Mouse (Mus musculus): ENCODE measurements at regions not wholly inside any gene's neighbourhood (a gene's known extent, or its start where the extent isn't known, plus 50 kb on each side); places are given as distances from the start of the nearest gene placed in this dataset.

DNA sequence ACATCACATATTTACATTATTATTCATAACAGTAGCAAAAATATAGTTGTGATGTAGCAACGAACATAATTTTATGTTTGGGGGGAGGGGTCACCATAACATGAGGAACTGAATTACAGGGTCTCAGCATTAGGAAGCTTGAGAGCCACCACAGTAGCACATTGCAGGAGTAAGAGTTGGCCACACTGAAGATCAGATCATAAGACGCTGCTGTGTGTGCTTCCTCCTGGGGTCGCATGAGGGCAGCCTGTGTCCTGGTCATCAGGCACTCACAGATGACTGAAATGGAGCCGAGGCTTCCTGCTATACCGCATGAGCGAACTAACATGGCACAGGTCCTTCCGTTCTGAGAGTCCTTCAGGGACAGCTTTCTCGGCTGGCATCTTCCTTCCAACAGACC is 447.3 kb downstream of the Adam3 start:
- Histone ChIP-seq H3K27me3 (ENCODE audit: insufficient read depth, poor library complexity, severe bottlenecking) (no peaks in the 10 kb centered on the region), H3K4me3 (no peak overlapping the region), H3K27ac (no peak overlapping the region), H3K4me1 (replicated peaks) (no peaks in the 10 kb centered on the region), H3K36me3 (no peaks in the 10 kb centered on the region), H3K9me3 (no peaks in the 10 kb centered on the region)
- DNase-seq (ENCODE audit: low spot score), result no peak
- WGBS, result 87% methylated on average over 8 of the region's 8 CpGs

DNA sequence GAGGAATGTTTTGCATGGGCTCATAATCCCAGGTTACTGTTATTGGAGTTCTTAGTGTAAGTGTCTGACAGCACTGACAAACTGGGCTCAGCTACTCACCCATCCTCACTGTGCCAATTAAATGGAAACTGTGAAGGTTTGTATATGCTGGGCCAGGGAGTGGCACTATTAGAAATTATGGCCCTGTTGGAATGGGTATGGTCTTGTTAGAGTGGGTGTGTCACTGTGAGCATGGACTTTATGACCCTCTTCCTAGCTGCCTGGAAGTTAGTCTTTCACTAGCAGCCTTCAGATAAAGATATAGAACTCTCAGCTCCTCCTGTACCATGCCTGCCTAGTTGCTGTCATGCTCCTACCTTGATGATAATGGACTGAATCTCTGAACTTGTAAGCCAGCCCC is 464.3 kb downstream of the Adam3 start:
- Histone ChIP-seq H3K27me3 (ENCODE audit: insufficient read depth, poor library complexity, severe bottlenecking) (no peaks in the 10 kb centered on the region), H3K36me3 (no peaks in the 10 kb centered on the region), H3K4me1 (replicated peaks) (no peaks in the 10 kb centered on the region), H3K27ac (no peak overlapping the region), H3K4me3 (no peak overlapping the region), H3K9me3 (no peaks in the 10 kb centered on the region)
- DNase-seq (ENCODE audit: low spot score), result no peak

DNA sequence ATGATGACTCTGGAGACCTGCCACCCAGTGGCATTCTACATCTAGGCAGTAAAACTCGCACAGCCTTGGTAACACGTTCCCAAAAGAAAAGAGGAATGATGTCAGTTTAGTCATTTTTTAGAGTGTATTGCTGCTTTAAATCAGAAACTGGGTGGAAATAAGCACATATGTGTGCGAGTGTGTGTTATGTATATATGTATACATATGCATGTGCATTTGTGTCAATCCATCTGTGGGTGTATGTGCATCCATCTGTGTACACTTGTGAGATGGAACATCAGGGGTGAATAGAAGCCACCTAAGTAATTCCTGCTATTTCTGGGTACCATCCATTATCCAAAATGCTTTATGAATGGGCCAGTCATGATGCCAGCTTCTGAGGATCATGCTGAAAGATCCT is 467.0 kb downstream of the Adam3 start:
- Histone ChIP-seq H3K27me3 (ENCODE audit: insufficient read depth, poor library complexity, severe bottlenecking) (no peaks in the 10 kb centered on the region), H3K4me1 (replicated peaks) (no peaks in the 10 kb centered on the region), H3K27ac (no peak overlapping the region), H3K4me3 (no peak overlapping the region), H3K9me3 (no peaks in the 10 kb centered on the region), H3K36me3 (no peaks in the 10 kb centered on the region)
- 89% methylated on average over 3 of the region's 3 CpGs for WGBS
- DNase-seq (ENCODE audit: low spot score), result no peak

DNA sequence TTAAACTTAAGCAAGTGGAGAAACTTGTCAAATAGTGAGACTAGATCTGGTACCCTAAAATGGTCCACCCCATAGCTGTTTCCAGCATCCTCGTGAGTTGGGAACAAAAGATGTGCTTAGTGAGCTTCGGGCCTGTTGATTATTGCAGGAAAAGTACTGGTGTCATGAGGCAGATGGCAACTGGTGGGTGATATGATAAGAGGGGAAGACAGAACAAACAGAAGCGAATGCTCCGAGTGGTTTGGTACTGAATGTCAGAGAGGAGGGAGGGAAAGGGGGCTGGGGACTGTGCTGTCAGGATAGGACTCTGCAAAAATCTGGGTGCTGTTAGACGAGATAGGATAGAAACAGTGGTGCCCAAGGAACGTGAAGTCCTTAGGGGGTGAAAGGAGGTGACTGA is 483.4 kb downstream of the Adam3 start:
- H3K36me3 ChIP-seq, result no peaks in the 10 kb centered on the region
- H3K27me3 ChIP-seq (ENCODE audit: insufficient read depth, poor library complexity, severe bottlenecking), result no peaks in the 10 kb centered on the region
- DNase-seq (ENCODE audit: low spot score), result no peak
- 75% methylated on average over 6 of the region's 6 CpGs for WGBS
- H3K9me3 ChIP-seq, result peaks cover 9% of the 10 kb centered on the region
- no peaks in the 10 kb centered on the region for H3K4me1 ChIP-seq (replicated peaks)
- H3K27ac ChIP-seq, result no peak overlapping the region
- H3K4me3 ChIP-seq, result no peak overlapping the region

DNA sequence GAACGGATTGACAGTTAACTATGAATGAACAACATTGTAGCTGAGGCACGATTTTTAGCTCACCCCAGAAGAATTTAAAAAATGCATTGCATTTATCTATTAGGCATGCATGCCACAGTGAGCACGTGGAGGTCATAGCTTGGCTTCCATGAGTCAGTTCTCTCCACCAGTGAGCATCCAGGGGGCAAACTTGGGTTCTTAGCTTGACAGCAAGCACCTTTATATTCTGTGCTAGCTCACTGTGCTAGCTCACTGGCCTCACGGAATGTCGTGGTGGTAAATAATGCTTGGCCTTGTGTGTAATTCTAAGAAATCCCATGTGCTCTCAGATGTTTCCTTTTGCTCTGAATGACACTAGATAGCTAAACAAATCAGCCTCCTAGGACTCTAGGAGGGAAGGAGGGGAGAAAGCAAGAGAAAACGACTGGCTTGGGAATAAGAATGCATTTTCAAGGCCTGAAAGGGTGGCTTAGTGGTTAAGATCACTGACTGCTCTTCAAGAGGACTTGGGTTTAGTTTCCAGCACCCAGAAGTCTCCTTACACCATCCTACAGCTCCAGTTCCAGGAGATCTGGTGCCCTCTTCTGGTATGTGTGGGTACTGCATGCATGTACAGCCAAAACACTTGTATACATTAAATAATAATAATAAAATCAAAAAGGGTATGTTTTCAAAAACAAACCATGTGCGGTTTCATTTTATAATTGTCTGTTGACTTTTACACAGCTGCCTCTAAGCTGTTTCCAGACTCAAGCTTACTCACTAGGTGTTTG is 485.3 kb downstream of the Adam3 start:
- H3K4me1 ChIP-seq (replicated peaks), result no peaks in the 10 kb centered on the region
- no peaks in the 10 kb centered on the region for H3K36me3 ChIP-seq
- H3K4me3 ChIP-seq, result no peak overlapping the region
- no peaks in the 10 kb centered on the region for H3K27me3 ChIP-seq (ENCODE audit: insufficient read depth, poor library complexity, severe bottlenecking)
- H3K27ac ChIP-seq, result no peak overlapping the region
- DNase-seq (ENCODE audit: low spot score), result no peak
- peaks cover 9% of the 10 kb centered on the region for H3K9me3 ChIP-seq
- 83% methylated on average over 7 of the region's 7 CpGs for WGBS

DNA sequence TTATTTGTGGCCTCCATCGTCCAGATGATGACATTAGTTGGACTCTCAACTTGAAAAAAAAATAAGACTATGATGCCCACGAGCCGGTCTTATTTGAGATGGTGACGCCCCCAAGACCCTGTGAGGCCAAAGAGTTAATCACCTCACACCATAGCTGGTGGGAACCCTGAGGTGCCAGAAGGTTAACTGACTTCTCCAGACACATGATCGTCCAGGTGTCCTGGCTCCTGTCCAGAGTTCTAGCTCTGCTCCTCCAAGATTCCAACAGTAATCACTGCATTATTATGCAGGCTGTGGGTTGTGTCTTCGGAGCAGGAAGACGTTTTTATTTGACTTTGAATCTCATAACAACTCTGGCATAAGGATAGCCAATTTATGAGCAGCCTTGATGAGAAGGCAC is 490.7 kb downstream of the Adam3 start:
- Histone ChIP-seq H3K4me3 (no peak overlapping the region), H3K36me3 (no peaks in the 10 kb centered on the region), H3K27me3 (ENCODE audit: insufficient read depth, poor library complexity, severe bottlenecking) (no peaks in the 10 kb centered on the region), H3K4me1 (replicated peaks) (no peaks in the 10 kb centered on the region), H3K9me3 (peaks cover 3% of the 10 kb centered on the region; the same call in 1 of the 2 replicates), H3K27ac (no peak overlapping the region)
- WGBS, result 83% methylated on average over 7 of the region's 7 CpGs
- DNase-seq (ENCODE audit: low spot score), result no peak

DNA sequence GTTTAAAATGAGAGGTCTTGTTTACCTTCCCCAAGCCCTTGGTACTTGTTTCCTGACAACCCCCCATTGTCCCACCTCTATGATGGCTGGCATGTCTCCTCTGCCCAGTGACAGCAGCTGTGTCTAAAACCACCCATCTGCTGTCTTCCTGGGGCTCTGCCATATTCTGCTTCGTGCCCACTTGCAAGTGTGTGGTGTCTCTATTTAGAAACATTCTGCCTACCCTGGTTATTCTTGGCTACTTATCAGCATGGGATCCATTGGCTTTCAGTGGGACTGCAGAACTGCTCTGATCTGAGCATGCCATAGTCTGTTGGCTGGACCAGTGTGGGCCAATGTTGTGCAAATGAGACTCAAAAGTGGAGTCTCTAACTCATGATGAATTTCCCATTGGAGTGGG is 497.5 kb downstream of the Adam3 start:
- no peaks in the 10 kb centered on the region for H3K36me3 ChIP-seq
- 82% methylated on average over 1 of the region's 1 CpGs for WGBS
- no peaks in the 10 kb centered on the region for H3K27me3 ChIP-seq (ENCODE audit: insufficient read depth, poor library complexity, severe bottlenecking)
- no peak overlapping the region for H3K27ac ChIP-seq
- DNase-seq (ENCODE audit: low spot score), result no peak
- no peaks in the 10 kb centered on the region for H3K9me3 ChIP-seq
- no peak overlapping the region for H3K4me3 ChIP-seq
- no peaks in the 10 kb centered on the region for H3K4me1 ChIP-seq (replicated peaks)

DNA sequence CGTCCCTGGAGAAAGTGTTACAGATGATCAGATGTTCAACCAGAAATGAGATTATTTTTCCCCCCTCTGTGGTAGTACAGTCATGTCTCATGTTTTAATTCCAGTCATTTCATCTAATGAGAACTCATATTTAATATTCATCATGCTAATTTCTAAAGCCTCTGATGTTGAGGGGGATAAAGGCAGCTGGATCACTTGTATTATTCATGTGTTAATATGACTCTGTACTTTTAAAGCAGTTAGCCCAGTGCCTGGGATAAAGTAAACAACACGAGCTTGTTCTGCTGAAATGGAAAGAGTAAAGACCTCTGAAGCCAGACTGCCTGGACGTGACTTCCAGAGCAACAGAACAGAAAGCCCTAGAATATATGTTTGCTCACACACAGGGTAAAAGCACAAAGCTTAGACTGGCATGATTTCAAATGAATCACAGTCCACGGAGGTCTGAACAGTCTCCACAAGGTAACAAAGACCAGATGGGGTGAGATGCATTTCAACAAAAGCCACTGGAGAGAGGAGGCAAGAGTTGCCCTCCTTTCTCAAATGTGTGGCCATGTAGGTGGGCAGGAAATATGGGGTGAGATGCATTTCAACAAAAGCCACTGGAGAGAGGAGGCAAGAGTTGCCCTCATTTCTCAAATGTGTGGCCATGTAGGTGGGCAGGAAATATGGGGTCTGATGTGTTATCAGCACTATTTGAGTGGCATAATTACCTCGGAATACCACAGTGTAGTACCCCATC is 498.1 kb downstream of the Adam3 start:
- Histone ChIP-seq H3K9me3 (no peaks in the 10 kb centered on the region), H3K4me1 (replicated peaks) (no peaks in the 10 kb centered on the region), H3K27me3 (ENCODE audit: insufficient read depth, poor library complexity, severe bottlenecking) (no peaks in the 10 kb centered on the region), H3K36me3 (no peaks in the 10 kb centered on the region), H3K27ac (no peak overlapping the region), H3K4me3 (no peak overlapping the region)
- no peak for DNase-seq (ENCODE audit: low spot score)
- WGBS, result 80% methylated on average over 5 of the region's 5 CpGs

DNA sequence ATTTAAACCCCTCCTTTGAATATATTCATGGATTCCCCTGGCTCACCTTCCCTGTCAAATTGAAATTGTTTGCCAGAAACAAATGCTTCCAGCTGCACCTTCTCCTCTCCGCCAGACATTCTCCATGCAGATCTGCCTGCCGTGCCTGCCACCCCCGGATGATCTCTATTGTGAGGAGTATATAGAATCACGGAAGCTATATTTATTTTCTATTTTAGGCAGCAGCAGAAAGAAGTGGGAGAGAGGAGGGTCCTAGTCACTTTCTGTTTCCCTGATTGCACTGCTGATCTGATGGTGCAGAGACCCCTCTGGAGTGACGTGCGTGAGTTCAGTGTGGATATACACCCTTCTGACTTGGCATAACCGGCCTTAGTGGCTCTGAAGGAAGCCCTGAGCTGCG is 505.4 kb downstream of the Adam3 start:
- no peaks in the 10 kb centered on the region for H3K27me3 ChIP-seq (ENCODE audit: insufficient read depth, poor library complexity, severe bottlenecking)
- no peak for DNase-seq (ENCODE audit: low spot score)
- H3K4me1 ChIP-seq (replicated peaks), result no peaks in the 10 kb centered on the region
- WGBS, result 82% methylated on average over 8 of the region's 8 CpGs
- no peak overlapping the region for H3K4me3 ChIP-seq
- no peak overlapping the region for H3K27ac ChIP-seq
- H3K36me3 ChIP-seq, result no peaks in the 10 kb centered on the region
- no peaks in the 10 kb centered on the region for H3K9me3 ChIP-seq

DNA sequence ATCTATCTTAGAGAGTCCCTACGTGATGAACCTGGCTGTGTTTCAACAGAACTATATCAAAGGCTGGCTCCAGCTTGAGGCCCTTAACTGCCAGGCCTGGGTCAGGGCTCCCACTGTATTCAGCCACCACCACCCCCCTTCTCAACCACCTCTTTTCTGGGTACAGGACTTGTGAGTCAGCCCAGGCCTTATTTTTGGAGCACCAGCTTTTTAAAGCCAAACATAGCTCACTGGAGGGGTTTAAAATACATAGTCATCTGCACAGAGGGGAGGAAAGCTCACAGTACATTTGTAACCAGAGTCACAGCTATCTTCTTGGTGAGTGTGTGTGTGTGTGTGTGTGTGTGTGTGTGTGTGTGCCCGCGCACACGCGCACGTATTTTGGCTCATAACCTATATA is 509.0 kb downstream of the Adam3 start:
- Histone ChIP-seq H3K9me3 (no peaks in the 10 kb centered on the region), H3K36me3 (no peaks in the 10 kb centered on the region), H3K27me3 (ENCODE audit: insufficient read depth, poor library complexity, severe bottlenecking) (no peaks in the 10 kb centered on the region), H3K4me3 (no peak overlapping the region), H3K27ac (no peak overlapping the region), H3K4me1 (replicated peaks) (no peaks in the 10 kb centered on the region)
- no peak for DNase-seq (ENCODE audit: low spot score)
- WGBS, result 98% methylated on average over 6 of the region's 6 CpGs

DNA sequence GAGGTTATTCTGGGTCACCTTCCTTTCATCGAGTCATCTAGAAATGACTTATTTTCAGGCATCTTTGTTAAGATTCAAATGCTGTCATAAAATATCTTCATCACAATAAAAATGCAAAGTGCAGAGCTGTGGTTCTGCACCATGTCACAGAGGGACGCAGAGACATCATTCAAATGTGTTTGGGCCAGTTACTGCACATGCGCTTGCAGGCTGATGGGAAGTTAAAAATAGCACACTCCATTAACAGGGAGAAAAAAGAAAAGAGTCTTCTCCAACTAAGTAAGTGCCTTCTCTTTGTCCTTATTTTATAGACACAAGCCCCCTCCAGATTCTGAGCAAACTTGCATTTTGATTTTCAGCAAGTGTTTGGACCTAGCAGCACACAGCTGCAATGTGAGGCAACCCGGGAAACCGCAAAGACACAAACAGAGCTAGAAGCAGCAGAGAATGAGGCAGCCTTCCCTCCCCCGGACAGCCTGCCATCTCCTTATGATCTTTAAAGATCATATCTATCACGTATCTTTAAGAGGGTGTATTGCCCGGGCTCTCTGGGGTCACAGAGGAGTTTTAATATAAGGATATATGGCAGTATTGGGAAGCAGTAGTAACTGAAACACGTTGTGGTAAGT is 510.0 kb downstream of the Adam3 start:
- DNase-seq (ENCODE audit: low spot score), result no peak
- WGBS, result 84% methylated on average over 9 of the region's 9 CpGs
- no peak overlapping the region for H3K27ac ChIP-seq
- no peak overlapping the region for H3K4me3 ChIP-seq
- H3K4me1 ChIP-seq (replicated peaks), result no peaks in the 10 kb centered on the region
- H3K27me3 ChIP-seq (ENCODE audit: insufficient read depth, poor library complexity, severe bottlenecking), result no peaks in the 10 kb centered on the region
- no peaks in the 10 kb centered on the region for H3K9me3 ChIP-seq
- no peaks in the 10 kb centered on the region for H3K36me3 ChIP-seq

DNA sequence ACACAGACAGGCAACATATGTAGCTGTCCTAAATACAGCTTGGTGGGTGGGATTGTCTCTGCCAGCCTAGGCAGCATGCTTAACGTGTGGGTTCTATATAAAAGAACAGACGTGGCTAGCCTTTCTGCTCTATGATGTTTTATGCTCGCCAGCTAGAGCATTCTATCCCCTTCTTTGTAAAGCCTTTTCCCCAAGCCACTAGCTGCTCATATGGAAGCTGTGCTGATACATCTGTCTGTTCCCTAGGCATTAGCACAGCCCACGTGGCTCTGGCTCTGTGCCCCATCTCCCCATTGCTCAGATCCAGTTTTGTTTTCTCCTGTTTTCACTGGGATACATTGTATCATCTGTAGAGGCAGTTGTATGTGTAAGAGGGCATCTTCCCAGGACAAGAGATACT is 511.3 kb downstream of the Adam3 start:
- no peaks in the 10 kb centered on the region for H3K36me3 ChIP-seq
- no peaks in the 10 kb centered on the region for H3K9me3 ChIP-seq
- no peak for DNase-seq (ENCODE audit: low spot score)
- H3K27ac ChIP-seq, result no peak overlapping the region
- H3K4me3 ChIP-seq, result no peak overlapping the region
- H3K4me1 ChIP-seq (replicated peaks), result no peaks in the 10 kb centered on the region
- WGBS, result 83% methylated on average over 4 of the region's 4 CpGs
- H3K27me3 ChIP-seq (ENCODE audit: insufficient read depth, poor library complexity, severe bottlenecking), result no peaks in the 10 kb centered on the region
